Mouse (Mus musculus) G1E (cell line): ENCODE data around the gene Gm21719. TPM values are rescaled to one million over a fixed set of nuclear protein-coding genes. Genes with fewer than 3 reads are reported as not detected.
"Not testable (repeated sequence)": the region's sequence is repeated elsewhere in the genome, so short reads cannot be mapped to it uniquely, and the experiment has no call there.

ENCODE experiments used
- ATAC-seq: 2 replicates; pipeline ENCODE4 v1.8.0; 2016; ENCODE audit warnings: mild to moderate bottlenecking; ENCODE audit not compliant: insufficient number of reproducible peaks, poor library complexity, low FRiP score, severe bottlenecking; ENCODE audit errors: extremely low read depth
- DNase-seq: peaks from one replicate; pipeline ENCODE4 v3.0.0; 2012; ENCODE audit warnings: low spot score
- H3K27me3 ChIP-seq: 2 replicates; pipeline ENCODE4 v1.6.1; 2012; ENCODE audit warnings: mild to moderate bottlenecking, low read length, inconsistent platforms; ENCODE audit not compliant: insufficient read depth
- H3K36me3 ChIP-seq: replicated peaks from 2 replicates; pipeline ENCODE3; 2012; ENCODE audit warnings: mild to moderate bottlenecking, inconsistent platforms
- H3K4me1 ChIP-seq: 2 replicates; pipeline ENCODE4 v1.6.1; 2012; ENCODE audit warnings: low read depth, low read length, inconsistent platforms, mixed read lengths; ENCODE audit not compliant: insufficient read depth
- H3K4me3 ChIP-seq: 2 replicates; pipeline ENCODE4 v1.5.1; 2012; ENCODE audit warnings: low read depth, mild to moderate bottlenecking, inconsistent platforms, low read length, moderate library complexity, mixed read lengths
- H3K9me3 ChIP-seq: replicated peaks from 2 replicates; pipeline ENCODE4 v1.6.1; 2012; ENCODE audit warnings: inconsistent platforms
- polyA plus RNA-seq: library from polyadenylated mRNA; stranded (reverse); fragments of >175 nt; gene quantifications from 2 replicates; pipeline ENCODE4 v1.2.3, GENCODE M21; 2012
- total RNA-seq, 2 experiments: library from RNA; stranded (forward) in 1 of 2; stranded (reverse) in 1 of 2; fragments of 200-1000 nt in 1 of 2; fragments of >200 nt in 1 of 2; fragmentation: Nextera tagmentation in 1 of 2; gene quantifications; 2 replicates each; pipeline ENCODE4 v1.2.3; 2014 to 2017

Gene Gm21719
- total RNA-seq (2014; fragmentation: Nextera tagmentation): not detected in 2 replicates
- total RNA-seq (2017): not detected in 2 replicates
- polyA plus RNA-seq: not detected in 2 replicates

DNA sequence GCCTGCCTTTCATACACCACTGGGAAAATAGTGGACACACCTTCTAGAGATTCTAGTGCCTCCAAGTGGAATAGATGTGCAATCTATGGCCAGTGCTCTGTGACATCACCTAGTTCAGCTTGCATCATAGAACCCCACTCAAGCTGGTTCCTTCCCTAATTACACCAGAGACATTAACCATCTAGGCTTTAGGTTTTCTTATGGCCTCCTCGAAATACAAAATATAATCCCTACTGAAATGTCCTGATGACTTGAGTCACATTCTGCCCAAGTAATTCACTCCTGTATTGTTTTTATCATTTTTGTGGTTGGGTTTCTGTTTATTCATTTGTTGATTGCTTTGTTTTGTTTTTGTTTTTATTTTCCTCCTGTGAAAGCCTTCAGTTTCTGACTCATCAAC lies at the start of gene Gm21719:
TSS of gene Gm21719 (minus strand) at position 101 of the 400 bp plus-strand sequence.
- ATAC-seq: not testable (repeated sequence)

More for the DNA sequence above, at the start of gene Gm21719:
- H3K9me3 ChIP-seq, H3K27me3 ChIP-seq, DNase-seq, H3K4me3 ChIP-seq, H3K4me1 ChIP-seq, H3K36me3 ChIP-seq: not testable (repeated sequence)

Other genes with a start within 250 kb of the Gm21719 start
- gene Gm28919, start 99.3 kb downstream of the Gm21719 start, total RNA-seq (2014; fragmentation: Nextera tagmentation): not detected in 2 replicates
- gene Gm28919, start 99.3 kb downstream of the Gm21719 start, total RNA-seq (2017): not detected in 2 replicates
- gene Gm28919, start 99.3 kb downstream of the Gm21719 start, polyA plus RNA-seq: not detected in 2 replicates
- gene Gm20830, start 235.4 kb upstream of the Gm21719 start, total RNA-seq (2014; fragmentation: Nextera tagmentation): not detected in 2 replicates
- gene Gm20830, start 235.4 kb upstream of the Gm21719 start, total RNA-seq (2017): not detected in 2 replicates
- gene Gm20830, start 235.4 kb upstream of the Gm21719 start, polyA plus RNA-seq: not detected in 2 replicates